Mouse (Mus musculus) hindbrain, embryonic 14.5 days (tissue): ENCODE measurements at regions not wholly inside any gene's neighbourhood (a gene's known extent, or its start where the extent isn't known, plus 50 kb on each side); places are given as distances from the start of the nearest gene placed in this dataset.

Source experiments
- ATAC-seq: fragments of 200-750 bp; cut with Nextera tagmentation; 2 replicates; pipeline ENCODE4 v1.8.0; 2017; ENCODE audit warnings: moderate number of reproducible peaks, mild to moderate bottlenecking, moderate TSS enrichment, moderate library complexity; ENCODE audit not compliant: low FRiP score
- DNase-seq: peaks from one replicate; pipeline ENCODE4 v3.0.0-alpha.2; 2015; ENCODE audit warnings: low spot score
- H3K27ac ChIP-seq: fragments of 300-500 bp; sonication (generic); 2 replicates; pipeline ENCODE4 v1.5.1; 2014; ENCODE audit warnings: mild to moderate bottlenecking, moderate library complexity
- H3K27me3 ChIP-seq: fragments of 300-500 bp; sonication (generic); 2 replicates; pipeline ENCODE4 v1.6.1; 2014; ENCODE audit warnings: mild to moderate bottlenecking, low read length, mixed read lengths; ENCODE audit not compliant: control insufficient read depth, insufficient read depth
- H3K36me3 ChIP-seq: fragments of 300-500 bp; sonication (generic); replicated peaks from 2 replicates; pipeline ENCODE4 v1.6.1; 2014; ENCODE audit not compliant: control insufficient read depth, insufficient read depth
- H3K4me1 ChIP-seq: fragments of 300-500 bp; sonication (generic); replicated peaks from 2 replicates; pipeline ENCODE4 v1.6.1; 2014; ENCODE audit warnings: antibody characterized with exemption, low read length, mixed read lengths; ENCODE audit not compliant: control insufficient read depth, insufficient read depth
- H3K4me2 ChIP-seq: fragments of 300-500 bp; sonication (generic); replicated peaks from 2 replicates; pipeline ENCODE4 v1.6.1; 2014; ENCODE audit warnings: mild to moderate bottlenecking, moderate library complexity
- H3K4me3 ChIP-seq: fragments of 300-500 bp; sonication (generic); replicated peaks from 2 replicates; pipeline ENCODE4 v1.5.1; 2014; ENCODE audit warnings: mild to moderate bottlenecking, low read length
- H3K9ac ChIP-seq: fragments of 300-500 bp; sonication (generic); 2 replicates; pipeline ENCODE4 v1.6.1; 2014
- H3K9me3 ChIP-seq: fragments of 300-500 bp; sonication (generic); 2 replicates; pipeline ENCODE4 v1.6.1; 2016; ENCODE audit warnings: low read length; ENCODE audit not compliant: control insufficient read depth
- WGBS: fragments of 180-500 bp; shearing (Covaris S2); extraction: QIAGEN DNeasy Blood & Tissue Kit; methylation state at CpG from one replicate; pipeline ENCODE4 v1.1.7; 2014; 5-methylcytosine and 5-hydroxymethylcytosine counted together

GRCm38 (mm10) chr1:80074376-80074775, 143.9 kb downstream of the Fam124b start:
- Histone ChIP-seq H3K9ac (no peak overlapping the region), H3K4me1 (no peaks in the 10 kb centered on the region), H3K27ac (no peak overlapping the region), H3K9me3 (no peaks in the 10 kb centered on the region), H3K36me3 (no peaks in the 10 kb centered on the region), H3K4me3 (no peak overlapping the region), H3K4me2 (no peak overlapping the region), H3K27me3 (no peaks in the 10 kb centered on the region)
- ATAC-seq (no peak), DNase-seq (no peak)
- WGBS: 91% methylated on average over 4 of the region's 4 CpGs

- WGBS: 81% methylated on average over 3 of the region's 3 CpGs
- H3K27ac ChIP-seq: no peak overlapping the region
- no peak overlapping the region for H3K9ac ChIP-seq
- H3K36me3 ChIP-seq: no peaks in the 10 kb centered on the region
- ATAC-seq (no peak), DNase-seq (no peak)
- no peaks in the 10 kb centered on the region for H3K9me3 ChIP-seq
- no peak overlapping the region for H3K4me2 ChIP-seq
- H3K4me1 ChIP-seq: no peaks in the 10 kb centered on the region
- H3K4me3 ChIP-seq: no peak overlapping the region
- H3K27me3 ChIP-seq: no peaks in the 10 kb centered on the region
Observed at GRCm38 (mm10) chr1:80073950-80074349, 144.3 kb downstream of the Fam124b start.

- ATAC-seq: no peak
- 68% methylated on average over 4 of the region's 4 CpGs for WGBS
- H3K9me3 ChIP-seq: no peaks in the 10 kb centered on the region
- H3K4me3 ChIP-seq: no peak overlapping the region
- H3K4me2 ChIP-seq: no peak overlapping the region
- no peaks in the 10 kb centered on the region for H3K36me3 ChIP-seq
- DNase-seq: no peak
- no peaks in the 10 kb centered on the region for H3K4me1 ChIP-seq
- no peaks in the 10 kb centered on the region for H3K27me3 ChIP-seq
- no peak overlapping the region for H3K27ac ChIP-seq
- H3K9ac ChIP-seq: no peak overlapping the region
Observed at GRCm38 (mm10) chr1:80069141-80069540, 149.1 kb downstream of the Fam124b start.

GRCm38 (mm10) chr1:80062121-80062520, 156.2 kb downstream of the Fam124b start:
- H3K4me3 ChIP-seq: no peak overlapping the region
- H3K4me1 ChIP-seq: no peaks in the 10 kb centered on the region; the same call in 1 of the 2 replicates
- H3K9ac ChIP-seq: no peak overlapping the region
- H3K27ac ChIP-seq: no peak overlapping the region
- ATAC-seq (no peak), DNase-seq (no peak)
- no peaks in the 10 kb centered on the region for H3K27me3 ChIP-seq
- H3K4me2 ChIP-seq: no peak overlapping the region
- H3K36me3 ChIP-seq: no peaks in the 10 kb centered on the region
- 61% methylated on average over 1 of the region's 1 CpGs for WGBS
- H3K9me3 ChIP-seq: no peaks in the 10 kb centered on the region

DNA sequence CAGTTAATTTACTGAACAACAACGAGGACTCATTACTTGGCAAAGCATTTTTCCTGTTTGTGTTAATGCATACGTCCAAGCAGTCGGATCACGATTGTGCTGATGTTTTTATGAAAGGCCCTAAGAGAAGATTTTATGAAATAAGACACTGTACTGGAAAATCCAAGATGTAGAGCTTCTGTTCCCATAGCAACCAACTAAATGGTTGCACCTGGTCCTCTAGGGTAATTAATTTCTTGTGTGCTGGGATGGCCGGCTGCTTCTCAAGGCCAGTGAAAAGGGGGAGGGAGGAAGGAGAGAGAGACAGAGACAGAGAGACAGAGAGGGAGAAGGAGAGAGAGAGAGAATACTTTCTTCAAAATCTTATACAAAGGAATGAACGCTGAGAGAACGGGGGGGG, 156.6 kb downstream of the Fam124b start:
- ATAC-seq (no peak), DNase-seq (no peak)
- H3K27me3 ChIP-seq: no peaks in the 10 kb centered on the region
- no peak overlapping the region for H3K9ac ChIP-seq
- H3K27ac ChIP-seq: no peak overlapping the region
- H3K36me3 ChIP-seq: no peaks in the 10 kb centered on the region
- no peaks in the 10 kb centered on the region for H3K9me3 ChIP-seq
- no peak overlapping the region for H3K4me3 ChIP-seq
- WGBS: 67% methylated on average over 7 of the region's 7 CpGs
- no peaks in the 10 kb centered on the region; the same call in 1 of the 2 replicates for H3K4me1 ChIP-seq
- no peak overlapping the region for H3K4me2 ChIP-seq

- Histone ChIP-seq H3K9ac (no peak overlapping the region), H3K4me2 (no peak overlapping the region), H3K9me3 (no peaks in the 10 kb centered on the region), H3K4me1 (no peaks in the 10 kb centered on the region), H3K27ac (no peak overlapping the region), H3K27me3 (no peaks in the 10 kb centered on the region), H3K36me3 (no peaks in the 10 kb centered on the region), H3K4me3 (no peak overlapping the region)
- DNase-seq (no peak), ATAC-seq (no peak)
- WGBS: 93% methylated on average over 10 of the region's 10 CpGs
Observed at GRCm38 (mm10) chr1:80045141-80045540, 173.1 kb downstream of the Fam124b start.

- H3K4me2 ChIP-seq: no peak overlapping the region
- H3K9ac ChIP-seq: no peak overlapping the region
- no peaks in the 10 kb centered on the region for H3K36me3 ChIP-seq
- no peaks in the 10 kb centered on the region for H3K27me3 ChIP-seq
- DNase-seq: no peak
- no peak overlapping the region for H3K4me3 ChIP-seq
- WGBS: 90% methylated on average over 3 of the region's 3 CpGs
- no peaks in the 10 kb centered on the region for H3K4me1 ChIP-seq
- no peaks in the 10 kb centered on the region for H3K9me3 ChIP-seq
- no peak overlapping the region for H3K27ac ChIP-seq
- ATAC-seq: no peak
Observed at GRCm38 (mm10) chr1:80040409-80040808, 177.9 kb downstream of the Fam124b start.

DNA sequence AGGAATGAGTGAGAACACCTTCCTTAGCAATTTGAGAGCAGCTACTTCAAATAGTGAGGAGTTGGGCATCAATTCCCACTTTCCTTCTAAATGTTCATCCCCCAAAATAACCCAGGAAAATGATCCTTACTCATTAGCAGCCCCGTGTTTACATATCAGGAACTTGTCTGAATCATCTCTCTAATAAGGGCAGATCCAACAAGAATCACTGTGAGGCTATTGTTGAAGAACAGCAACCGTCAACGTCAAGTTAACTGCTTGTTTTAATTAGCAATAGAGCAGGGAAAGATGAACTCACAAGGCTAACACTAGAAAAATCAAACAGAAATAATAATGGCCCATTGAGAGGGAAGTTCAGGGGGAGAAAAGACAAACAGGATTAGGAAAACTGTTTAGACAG, 178.4 kb downstream of the Fam124b start:
- no peaks in the 10 kb centered on the region for H3K4me1 ChIP-seq
- H3K4me3 ChIP-seq: no peak overlapping the region
- no peaks in the 10 kb centered on the region for H3K27me3 ChIP-seq
- no peaks in the 10 kb centered on the region for H3K36me3 ChIP-seq
- no peak for DNase-seq
- 79% methylated on average over 3 of the region's 3 CpGs for WGBS
- H3K9ac ChIP-seq: no peak overlapping the region
- H3K9me3 ChIP-seq: no peaks in the 10 kb centered on the region
- ATAC-seq: no peak
- no peak overlapping the region for H3K27ac ChIP-seq
- H3K4me2 ChIP-seq: no peak overlapping the region

DNA sequence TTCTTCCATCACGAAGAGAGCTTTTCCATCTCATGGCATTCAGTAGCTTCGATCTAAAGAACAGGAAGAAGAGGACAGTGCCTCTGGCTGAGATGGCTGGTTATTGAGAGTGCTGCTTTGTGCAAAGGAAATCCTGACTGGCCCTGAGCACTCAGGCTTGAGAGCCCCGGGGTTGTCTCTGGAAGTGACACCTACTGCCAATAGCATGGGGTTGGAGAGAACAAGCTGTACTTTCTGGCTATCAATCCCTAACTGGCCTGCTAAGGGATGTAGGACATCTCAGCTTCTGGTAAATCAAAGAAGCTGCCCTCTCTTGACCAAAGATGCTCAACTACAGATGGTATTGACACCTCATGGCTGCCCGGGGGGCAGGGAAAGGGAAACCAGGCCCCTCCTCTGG, 178.2 kb upstream of the Serpine2 start:
- no peak for ATAC-seq

GRCm38 (mm10) chr1:80038059-80038458, 177.1 kb upstream of the Serpine2 start:
- no peaks in the 10 kb centered on the region for H3K27me3 ChIP-seq
- H3K27ac ChIP-seq: no peak overlapping the region
- H3K4me3 ChIP-seq: no peak overlapping the region
- H3K4me1 ChIP-seq: 0 out of 2 replicates have a peak, but pooled peaks cover 2% of the 10 kb centered on the region
- H3K9me3 ChIP-seq: no peaks in the 10 kb centered on the region
- H3K9ac ChIP-seq: no peak overlapping the region
- H3K4me2 ChIP-seq: no peak overlapping the region
- H3K36me3 ChIP-seq: no peaks in the 10 kb centered on the region
- DNase-seq (no peak), ATAC-seq (no peak)

More for the DNA sequence above, 178.2 kb upstream of the Serpine2 start:
- Histone ChIP-seq H3K4me3 (no peak overlapping the region), H3K4me1 (no peaks in the 10 kb centered on the region), H3K27ac (no peak overlapping the region), H3K36me3 (no peaks in the 10 kb centered on the region), H3K4me2 (no peak overlapping the region), H3K9me3 (no peaks in the 10 kb centered on the region), H3K9ac (no peak overlapping the region), H3K27me3 (no peaks in the 10 kb centered on the region)
- WGBS: 87% methylated on average over 4 of the region's 4 CpGs
- no peak for DNase-seq
